Mouse (Mus musculus) lung, adult 2 months (tissue): ENCODE measurements at regions not wholly inside any gene's neighbourhood (a gene's known extent, or its start where the extent isn't known, plus 50 kb on each side); places are given as distances from the start of the nearest gene placed in this dataset.

Source experiments
- CTCF ChIP-seq: fragments of 200-500 bp; IDR thresholded peaks from 2 replicates; pipeline ENCODE4 v1.5.1; 2011; ENCODE audit warnings: mild to moderate bottlenecking, low read length, control low read depth; ENCODE audit not compliant: insufficient read depth
- POLR2A ChIP-seq: fragments of 200-500 bp; IDR thresholded peaks from 2 replicates; pipeline ENCODE4 v1.6.1; 2011; ENCODE audit warnings: low read depth, mild to moderate bottlenecking, control low read depth, low read length, borderline replicate concordance; ENCODE audit errors: extremely low read depth

DNA sequence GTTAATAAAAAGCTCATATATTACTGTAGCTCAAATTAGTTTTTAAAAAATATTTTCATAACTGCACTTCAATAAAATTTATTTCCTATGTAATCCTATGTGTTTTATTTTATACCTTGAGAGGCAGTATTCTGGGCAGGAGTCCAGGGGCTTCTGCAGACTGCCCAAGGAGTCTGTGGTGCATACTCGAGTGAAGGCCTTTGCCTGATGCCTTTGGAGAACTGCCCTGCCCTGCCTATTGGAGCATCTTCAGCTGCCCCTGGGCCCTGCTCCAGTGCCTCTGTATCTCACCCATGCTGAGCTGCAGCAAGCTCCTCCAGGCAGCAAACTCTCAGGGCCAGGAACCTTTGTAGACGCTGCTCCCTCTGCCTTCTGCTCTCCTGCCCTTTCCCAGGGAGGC is 223.7 kb upstream of the Gm4791 start:
- no peak for TF ChIP-seq POLR2A
- no peak for TF ChIP-seq CTCF
